Mouse (Mus musculus): ENCODE data around the gene Arhgap15.

The Arhgap15 gene

DNA sequence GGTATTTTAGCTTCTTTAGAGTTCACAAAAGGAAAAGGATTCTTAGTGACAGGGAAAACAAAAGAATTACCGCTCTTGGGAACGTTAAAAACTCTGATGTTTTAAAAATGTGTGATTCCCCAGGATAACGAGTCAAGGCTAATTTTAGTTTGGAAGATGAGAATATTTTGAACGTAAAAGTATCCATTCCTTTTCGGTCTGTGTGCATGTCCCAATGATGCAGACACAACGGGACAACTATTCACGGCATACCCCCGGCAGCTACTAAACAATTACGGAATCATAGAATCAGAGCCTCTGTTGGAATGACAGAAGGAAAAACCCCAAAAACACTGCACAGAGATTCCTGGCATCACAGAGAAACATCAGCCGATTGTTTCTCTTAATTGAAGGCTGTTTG lies 281.2 kb downstream of the Arhgap15 start:
- DNase-seq (ENCODE audit: low spot score in 2 of 2) = no peak

DNA sequence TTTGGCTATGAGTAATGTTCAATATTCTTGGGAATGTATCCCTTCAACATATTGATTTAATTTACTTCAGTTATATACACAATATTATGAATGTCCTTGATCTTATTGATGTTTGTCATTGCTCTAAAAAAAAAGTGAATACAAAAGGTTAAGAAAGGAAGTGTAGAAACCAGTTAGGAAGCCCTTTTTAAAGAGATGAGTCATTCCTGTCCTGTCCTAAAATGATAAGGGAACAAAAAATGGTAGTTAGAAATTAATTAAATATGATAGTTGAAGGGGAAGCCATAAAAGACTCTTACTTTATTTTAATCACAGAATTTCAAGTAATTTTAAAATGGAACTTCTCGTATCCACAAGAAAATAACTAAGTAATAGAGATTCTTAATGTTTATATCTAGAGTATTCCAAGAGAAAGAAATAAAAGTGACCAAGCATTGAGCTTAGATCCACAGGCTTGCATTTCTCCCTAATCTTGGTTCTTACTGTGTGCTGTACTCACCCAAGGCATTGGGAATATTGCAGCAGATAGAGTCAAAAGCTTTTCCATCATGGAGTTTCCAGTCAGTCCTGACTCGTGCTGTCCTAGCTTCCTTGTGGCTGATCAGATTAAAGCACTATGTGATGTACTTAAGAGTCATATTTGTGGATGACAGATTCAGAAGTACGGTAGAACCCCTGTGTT lies 291.0 kb downstream of the Arhgap15 start:
- no peak for DNase-seq (ENCODE audit: low spot score in 2 of 2)

DNA sequence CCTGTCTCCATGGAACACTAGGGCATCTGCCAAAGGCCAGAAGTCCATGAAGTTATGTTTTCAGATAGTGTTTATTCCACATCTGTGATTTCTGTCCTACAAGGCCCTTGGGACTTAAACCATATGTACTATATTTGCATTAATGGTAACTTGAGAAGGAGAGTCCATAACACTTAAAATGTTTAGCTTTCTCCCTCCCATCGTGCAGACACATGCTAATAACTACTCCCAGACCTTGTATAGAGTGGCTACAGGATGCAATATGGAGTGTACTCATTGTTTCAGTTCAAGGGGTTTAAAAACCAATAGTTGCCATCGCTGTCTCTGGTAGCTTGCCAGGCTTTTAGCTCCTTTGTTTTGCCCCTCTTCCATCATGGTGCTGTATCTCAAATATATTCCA lies 295.5 kb downstream of the Arhgap15 start:
- no peak for DNase-seq (ENCODE audit: low spot score in 2 of 2)

DNA sequence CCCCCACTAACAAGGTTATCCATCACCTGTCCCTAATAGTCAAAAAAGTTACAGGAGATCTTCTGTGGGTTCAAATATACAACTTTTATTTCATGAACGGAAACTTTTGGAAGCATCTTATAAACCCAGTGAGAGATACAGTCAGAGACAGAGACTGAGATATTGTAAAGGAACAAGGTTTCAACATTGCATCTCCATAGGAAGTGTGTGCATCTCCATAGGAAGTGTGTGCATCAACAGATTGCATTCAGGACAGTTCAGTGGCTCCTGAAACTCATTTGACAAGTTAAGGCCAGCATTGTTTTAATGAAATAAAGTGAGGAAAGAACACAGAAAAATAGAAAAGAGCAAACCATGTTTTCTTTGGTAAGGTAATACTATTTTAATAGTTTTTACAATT lies 296.0 kb downstream of the Arhgap15 start:
- DNase-seq (ENCODE audit: low spot score in 2 of 2) = no peak

DNA sequence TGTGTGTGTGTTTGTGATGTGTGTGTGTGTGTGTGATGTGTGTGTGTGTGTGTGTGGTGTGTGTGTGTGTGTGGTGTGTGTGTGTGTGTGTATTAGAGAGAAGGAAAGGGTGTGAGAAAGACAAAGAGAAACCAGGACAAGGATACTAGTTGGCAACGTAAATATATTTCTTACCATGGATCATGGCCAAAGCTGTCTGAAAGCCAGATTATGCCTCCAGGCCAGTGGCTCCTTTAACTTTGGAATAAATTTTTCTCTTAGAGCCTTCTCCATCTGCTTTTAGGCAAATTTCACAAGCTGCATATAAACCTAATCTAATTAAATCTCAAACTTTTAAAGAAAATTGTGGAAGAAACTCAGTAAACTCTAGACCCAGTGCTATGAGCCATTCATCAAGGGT lies 296.6 kb downstream of the Arhgap15 start:
- no peak for DNase-seq (ENCODE audit: low spot score in 2 of 2)

DNA sequence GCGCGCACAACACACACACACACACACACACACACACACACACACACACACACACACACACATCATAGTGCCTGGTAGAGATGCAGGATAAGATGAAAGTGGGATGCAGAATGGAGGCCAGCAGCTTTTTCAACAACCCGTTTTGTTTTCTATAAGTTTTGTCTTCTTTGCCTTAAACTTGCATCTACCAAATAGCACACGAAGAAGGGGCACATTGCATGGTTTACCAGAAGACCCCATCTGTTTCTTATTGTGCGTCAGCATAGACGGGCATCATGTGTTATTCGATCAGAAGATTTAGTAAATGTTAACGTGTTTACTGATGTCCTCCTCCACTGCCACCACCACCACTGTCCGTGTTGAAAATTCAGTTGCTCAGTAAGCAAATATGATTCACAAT lies 311.7 kb downstream of the Arhgap15 start:
- no peak for DNase-seq (ENCODE audit: low spot score in 2 of 2)

DNA sequence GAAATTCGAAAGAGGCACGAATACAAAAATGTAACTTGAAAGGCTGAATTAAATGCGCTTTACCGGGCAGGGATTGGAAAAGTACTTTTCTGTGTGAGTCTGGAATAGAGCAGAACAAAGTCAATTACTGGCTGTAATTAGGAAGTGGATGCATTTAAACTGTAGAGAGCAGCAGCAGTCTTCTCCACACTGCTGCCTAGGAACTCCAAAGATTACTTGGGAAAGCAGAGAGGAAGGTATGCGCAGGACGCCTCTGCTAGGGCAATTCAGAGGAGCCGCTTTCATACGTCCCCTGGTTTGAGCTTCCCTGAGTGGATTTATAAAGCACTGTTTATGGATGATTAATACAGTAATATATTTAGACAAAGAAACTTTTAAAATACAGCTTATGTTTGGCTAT lies 312.1 kb downstream of the Arhgap15 start:
- no peak for DNase-seq (ENCODE audit: low spot score in 2 of 2)

DNA sequence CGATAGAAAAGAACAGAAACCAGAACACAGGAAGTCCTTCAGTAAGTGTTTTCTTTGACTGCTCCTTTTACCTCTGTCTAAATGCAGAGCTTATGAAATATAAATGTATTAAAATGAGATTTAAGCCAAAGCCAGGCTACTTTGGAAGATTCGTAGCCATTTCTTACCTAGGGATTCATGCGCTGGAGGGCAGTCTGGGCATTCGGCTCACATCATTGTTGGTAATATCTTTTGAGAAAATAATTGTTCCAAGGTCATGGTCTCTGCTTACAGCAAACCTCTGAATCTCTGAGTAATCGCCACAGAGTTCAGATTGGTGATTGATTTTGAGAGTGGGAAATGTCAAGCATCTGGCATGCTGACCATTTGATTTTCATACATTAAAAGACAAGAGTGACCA lies 316.4 kb downstream of the Arhgap15 start:
- no peak for DNase-seq (ENCODE audit: low spot score in 2 of 2)

DNA sequence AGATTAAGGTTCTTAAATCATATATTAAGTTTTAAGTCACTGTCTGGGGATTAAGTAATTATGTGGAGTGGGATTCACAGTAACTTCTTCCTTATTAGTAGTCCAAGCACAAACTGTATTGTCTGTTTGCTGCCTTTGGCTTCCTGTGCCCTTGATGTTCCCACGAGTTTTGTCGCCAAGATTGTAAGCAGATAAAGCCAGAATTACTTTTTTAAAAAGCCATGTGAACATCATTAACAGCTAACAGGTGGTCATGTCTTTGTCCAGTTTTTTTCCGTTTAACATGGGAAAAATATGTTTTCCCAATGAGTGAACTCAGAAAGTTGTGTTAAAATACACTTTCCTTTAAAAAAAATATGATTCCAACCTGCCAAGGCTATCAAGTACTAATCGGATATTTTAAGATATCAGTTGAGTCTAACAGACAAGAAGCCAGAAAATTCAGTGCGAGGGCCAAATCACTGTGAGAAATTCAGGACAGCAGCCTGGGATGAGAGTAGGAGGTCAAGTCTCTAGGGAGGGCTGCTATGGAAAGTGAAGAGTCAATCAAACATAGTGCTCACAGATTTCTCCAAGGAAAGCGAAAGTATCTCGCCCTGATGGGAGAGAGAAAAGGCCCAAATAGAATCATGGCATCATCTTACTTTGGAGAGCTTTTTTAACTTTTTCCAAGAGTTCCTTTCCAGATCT lies 319.7 kb downstream of the Arhgap15 start:
- no peak for DNase-seq (ENCODE audit: low spot score in 2 of 2)

DNA sequence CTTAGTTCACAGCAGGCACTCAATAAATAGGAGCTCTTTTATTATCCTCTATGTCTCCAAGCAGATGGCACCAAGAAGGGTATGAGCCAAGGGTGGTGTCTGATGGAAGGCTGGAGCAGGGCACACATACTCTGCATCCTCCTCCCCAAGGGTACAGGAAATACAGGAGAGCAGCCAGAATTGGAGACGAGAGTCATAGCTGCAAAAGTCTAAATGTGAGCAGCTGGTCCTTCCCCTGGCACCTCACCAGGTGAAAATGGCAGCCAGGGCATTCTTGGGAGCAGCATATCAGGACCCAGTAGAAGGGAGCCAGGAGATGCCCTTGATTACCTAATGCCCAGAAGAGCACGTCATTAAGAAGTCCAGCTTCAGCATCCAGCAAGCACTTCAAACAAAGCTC lies 320.3 kb downstream of the Arhgap15 start:
- DNase-seq (ENCODE audit: low spot score in 2 of 2) = no peak

DNA sequence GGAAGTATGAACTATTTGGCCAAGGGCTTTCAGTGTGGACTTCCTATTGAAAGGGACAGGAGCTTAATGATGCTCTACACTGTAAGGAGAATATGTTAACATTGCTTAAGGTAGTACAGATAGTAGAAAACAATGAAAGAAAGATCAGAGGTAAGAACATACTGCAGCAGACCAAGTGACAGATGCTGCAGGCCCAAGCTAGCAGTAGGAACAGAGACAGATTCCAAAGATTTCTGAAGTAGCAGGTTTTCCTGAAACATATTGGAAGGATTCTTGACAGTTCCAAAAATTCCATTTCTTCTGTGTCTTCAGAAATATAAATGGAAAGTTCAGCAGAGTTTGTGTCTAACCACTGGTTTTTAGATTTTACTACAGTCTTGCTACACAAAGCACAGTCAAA lies 327.9 kb downstream of the Arhgap15 start:
- DNase-seq (ENCODE audit: low spot score in 2 of 2) = no peak

DNA sequence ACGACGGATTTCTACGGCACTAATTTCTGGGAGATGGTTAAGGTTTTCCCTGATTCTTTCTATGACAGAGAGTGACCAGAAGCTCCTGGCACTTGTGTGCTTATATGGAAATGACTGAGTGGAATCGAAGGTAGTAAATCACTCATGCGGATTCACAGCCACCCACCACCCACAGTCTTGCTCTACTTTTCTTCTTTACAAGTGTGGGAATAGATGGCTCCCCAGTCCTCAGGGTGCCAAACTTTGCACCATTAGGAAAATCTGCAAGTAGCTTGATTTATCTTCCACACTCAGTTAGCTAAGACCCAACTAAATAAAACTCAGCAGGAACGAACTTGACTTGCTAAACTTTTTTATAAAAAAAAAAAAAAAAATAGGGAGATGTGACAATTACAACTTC lies 331.9 kb downstream of the Arhgap15 start:
- no peak for DNase-seq (ENCODE audit: low spot score in 2 of 2)

DNA sequence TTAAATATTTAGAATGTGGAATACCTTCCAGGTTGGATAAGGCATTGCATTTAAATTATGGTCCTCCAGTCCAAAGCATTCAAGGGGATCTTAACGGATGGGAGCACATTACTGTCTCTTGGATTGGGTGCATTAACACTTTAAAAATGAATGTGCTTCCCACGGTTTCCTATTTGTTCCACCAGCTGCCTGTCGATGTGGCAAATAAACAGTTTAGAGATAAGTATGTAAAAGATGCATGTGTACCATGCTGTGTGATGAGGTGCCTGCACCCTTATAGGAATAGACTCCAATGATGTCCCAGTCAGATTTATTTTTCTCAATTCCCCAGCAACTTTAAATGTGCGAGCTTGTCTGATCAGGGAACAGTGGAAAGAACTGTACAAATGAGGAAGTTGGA lies 332.6 kb downstream of the Arhgap15 start:
- DNase-seq (ENCODE audit: low spot score in 2 of 2) = no peak

DNA sequence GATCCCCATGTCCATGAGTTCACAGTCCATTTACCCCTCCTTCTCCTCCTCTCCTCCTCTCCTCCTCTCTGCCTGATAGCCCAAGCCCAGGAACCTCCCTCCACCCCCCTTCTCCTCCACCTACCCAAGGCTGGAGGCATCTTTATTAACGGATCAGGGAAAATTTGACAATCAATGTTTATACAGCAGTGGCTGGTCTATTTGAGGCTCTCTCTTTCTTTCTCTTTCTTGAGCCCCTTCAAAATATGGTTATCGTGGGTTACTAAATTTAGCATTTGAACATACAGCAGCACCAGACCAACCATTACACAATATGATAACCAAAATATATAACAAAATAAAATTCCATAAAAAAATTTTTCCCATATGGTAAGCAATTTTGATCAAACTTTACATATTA lies 335.8 kb downstream of the Arhgap15 start:
- DNase-seq (ENCODE audit: low spot score in 2 of 2) = no peak

DNA sequence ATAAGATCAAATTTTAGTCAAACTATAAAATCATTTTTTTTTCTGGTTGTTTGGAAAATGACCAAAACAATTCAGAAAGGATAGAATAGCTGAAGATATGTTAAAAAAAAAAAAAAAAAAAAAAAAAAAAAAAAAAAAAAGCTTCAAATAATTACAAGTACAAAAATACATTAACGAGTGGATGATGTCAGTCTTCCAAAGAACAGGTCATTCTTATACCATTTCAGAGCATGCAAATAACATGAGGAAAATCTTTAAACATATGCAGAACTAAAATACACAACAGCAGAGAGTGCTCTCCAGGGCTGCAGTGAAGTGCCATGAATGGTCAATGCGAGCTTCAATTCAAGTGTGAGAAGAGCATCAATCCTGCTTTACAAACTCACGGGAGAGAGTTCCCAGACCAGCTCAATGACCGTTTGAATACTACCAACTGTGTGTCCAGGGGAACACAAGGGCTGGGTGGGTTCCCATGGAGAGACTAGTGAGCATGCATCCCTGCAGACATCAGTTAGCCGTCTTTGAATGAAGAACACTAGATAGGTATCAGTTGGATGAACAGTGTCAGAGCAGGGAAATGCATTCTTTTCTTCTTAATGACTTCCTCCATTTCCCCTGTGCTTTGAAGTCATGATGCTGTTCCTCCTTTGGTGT lies 337.9 kb downstream of the Arhgap15 start:
- DNase-seq (ENCODE audit: low spot score in 2 of 2) = no peak

DNA sequence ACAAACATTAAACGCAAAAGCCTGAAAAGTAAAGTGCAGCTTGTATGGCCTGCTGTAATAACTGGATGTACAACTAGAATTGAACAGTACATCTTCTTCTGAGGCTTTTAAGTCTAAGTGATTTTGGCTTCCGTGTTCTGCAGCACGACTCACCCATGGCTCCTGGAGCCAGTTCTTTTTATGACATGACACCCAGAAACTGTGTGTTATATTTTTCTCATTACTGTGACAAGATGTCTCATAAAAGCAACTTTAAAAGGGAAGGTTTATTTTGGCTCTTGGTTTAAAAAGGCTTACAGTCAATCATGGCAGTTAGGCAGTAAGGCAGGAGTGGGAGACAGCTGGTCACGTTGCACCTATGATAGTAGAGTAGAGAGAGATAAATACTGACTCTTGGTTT lies 349.9 kb downstream of the Arhgap15 start:
- DNase-seq (ENCODE audit: low spot score in 2 of 2) = no peak

DNA sequence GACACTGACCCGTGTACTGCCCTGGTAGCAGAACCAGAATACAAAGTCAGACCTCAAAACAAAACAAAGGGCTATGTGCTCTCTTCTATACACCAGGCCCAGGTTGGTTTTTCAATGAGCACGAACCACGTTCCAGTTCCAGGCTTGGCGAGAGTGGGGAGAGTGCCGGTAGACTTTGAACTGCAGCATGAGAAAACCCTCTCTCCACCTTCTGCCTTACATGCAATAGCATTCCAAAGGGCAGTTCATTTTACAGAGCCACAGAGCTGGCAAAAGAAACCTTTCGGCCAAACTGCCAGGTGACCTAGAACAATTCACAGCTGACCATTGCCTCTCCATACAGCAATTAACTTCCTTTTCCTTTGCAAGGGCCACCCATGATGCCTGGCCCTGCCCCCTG lies 353.7 kb downstream of the Arhgap15 start:
- DNase-seq (ENCODE audit: low spot score in 2 of 2) = no peak

DNA sequence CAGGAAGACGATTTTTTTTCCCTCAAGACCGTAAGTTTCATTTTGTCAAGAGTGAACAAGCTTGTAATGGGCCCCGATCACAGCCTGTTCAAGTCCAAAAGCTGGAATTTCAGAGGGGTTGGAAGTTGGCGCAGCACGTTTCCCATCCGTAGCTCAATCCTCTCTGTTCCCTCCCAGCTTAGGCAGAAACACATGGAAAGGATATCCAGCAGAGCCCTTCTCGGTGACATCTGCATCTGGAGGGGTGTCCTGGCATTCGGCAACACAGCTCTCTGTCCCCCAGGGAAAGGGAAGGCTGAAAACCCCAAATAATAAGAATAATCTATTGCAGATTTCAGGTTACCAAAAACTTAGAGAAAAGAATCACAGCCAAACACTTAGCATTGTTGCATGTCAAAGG lies 354.7 kb downstream of the Arhgap15 start:
- no peak for DNase-seq (ENCODE audit: low spot score in 2 of 2)

DNA sequence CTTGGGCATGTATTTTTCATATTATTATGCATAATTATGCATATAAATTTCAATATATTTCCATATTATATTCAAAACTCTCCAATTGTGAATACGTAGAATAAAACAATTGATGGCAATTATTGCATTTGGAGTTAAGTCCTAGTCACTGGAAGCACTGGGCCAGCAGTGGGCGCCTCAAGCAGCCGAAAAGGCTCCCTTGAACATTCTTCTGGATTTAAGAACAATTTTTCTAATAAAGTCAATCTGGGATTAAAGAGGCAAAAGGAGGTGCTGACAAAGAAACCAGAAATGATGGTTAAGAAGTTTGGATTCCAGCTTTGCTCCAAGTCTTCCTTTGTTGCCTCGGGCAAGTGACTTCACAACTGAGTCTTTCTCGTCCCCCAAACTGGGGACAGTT lies 355.1 kb downstream of the Arhgap15 start:
- no peak for DNase-seq (ENCODE audit: low spot score in 2 of 2)

DNA sequence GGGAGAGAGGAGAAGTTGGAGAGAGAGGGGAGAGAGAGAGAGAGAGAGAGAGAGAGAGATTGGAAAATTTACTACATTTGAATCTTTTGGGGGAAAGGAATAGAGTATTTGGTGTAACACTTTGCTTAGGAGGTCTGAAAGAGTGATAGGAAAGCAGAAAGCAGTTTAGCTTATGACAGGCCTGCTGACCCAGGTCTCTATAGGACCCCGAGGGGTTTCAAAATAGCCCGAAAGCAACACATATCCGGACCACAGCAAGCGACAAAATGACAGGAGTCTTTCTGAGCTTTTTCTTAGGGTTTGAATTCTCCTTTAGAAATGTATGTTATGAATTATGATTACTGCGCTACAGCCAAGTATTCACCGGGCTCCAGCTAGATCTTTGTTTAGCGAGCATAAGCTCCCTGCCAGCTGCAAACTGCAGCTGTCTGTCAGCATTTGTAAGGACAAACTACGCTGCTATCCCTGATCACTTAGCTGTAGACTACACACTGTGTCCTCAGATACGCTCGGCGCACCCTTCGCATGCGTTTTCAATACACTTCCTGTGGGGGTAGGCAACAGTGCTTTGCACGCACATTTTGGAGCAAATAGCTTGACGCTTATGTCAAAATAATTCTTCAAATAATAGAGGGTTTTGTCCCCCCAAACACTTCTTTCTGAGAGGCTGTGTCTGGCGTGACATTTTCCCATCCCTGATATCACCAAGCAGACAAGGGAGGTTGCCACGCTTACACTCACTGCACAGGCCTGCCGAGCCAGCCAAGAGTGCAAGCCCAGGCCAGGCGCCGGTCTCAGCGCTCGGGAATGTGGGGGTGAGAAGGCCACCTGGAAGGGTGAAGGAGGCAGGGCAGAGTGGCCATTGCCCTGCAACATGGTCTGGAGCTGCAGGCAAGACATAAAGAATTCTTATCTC lies 355.9 kb downstream of the Arhgap15 start:
- no peak for DNase-seq (ENCODE audit: low spot score in 2 of 2)

DNA sequence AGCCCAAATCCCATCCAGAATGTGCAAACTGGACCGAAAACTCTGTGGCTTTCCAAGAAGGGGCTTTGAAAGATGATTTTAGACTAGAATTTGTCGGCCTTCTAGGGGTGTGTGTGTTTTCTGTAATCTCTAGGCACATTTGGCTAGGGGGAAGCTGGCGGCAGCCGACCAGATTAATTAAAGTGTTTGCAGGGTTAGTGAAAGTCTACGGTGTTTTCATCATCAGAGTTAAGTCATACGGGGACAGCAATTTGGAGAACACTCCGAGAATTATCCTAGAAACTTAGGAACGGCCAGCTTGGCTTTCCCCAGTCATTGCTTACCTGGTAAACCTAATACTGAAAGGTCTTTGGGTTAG lies 356.6 kb downstream of the Arhgap15 start:
- DNase-seq (ENCODE audit: low spot score in 2 of 2) = no peak

DNA sequence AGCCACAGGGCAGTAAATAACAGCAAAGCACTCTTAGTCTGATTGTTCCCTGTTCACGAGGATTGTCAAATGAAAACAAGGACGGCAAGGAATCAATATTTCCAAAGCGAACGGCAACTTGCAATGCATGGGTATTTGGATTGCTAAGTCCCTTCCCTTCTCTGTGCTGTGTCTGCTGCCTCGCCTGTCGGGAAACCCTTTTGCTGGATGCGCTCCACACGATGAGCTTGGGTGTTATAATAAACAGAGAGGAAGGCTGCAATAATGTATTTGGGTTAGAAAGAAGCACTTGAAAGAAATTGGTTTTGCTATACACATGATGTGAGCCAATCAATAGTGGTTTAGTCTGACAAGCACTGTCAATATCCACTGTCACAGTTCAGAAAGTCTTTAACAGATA lies 357.7 kb downstream of the Arhgap15 start:
- DNase-seq (ENCODE audit: low spot score in 2 of 2) = no peak
